Mouse (Mus musculus) ovary, adult 18-20 months (tissue): ENCODE measurements around the gene Plin1.

Experiments
- DNase-seq: peaks from one replicate; pipeline ENCODE4 v3.0.0; 2022; ENCODE audit warnings: low spot score, mixed read lengths

Gene Plin1

DNA sequence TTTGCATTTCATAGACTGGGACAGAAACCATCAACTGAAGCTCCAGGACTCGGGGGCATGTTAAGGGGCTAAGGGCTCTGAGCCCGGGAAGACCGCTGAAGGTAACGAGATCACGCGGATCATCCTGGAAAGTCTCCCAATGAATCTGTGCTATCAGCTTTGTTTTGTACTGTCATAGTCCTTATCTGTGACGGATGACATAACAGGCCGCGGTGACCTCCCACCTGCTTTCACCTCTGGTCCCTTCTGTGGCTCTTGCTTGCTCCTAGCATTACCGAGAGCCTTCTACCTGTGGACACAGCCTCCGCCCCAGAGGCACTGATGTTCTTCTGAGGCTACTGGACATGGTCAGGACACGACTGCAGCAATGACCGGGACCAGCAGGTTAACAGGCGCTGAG is 3.8 kb upstream of the Plin1 start:
- no peak for DNase-seq

DNA sequence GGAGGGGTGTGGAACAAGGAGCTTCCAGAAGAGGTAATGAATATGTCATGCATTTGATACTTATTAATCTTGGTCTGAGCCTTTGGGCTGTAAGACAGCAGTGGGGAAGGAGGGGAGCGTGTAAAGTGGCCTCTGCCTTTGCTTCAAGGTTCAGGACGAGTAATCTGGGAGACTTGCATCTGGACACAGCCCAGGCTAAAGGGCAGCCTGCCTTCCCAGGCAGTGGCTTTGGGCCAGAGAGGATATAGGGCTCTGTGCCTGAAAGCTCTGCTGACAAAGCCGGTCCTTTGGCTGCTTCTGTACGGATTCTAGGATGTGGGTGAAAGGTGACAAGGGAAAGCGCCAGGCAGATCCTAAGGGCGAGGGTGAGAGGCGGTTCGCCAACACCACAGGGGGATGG is 1.9 kb upstream of the Plin1 start:
- peak; percentile 75 for DNase-seq

DNA sequence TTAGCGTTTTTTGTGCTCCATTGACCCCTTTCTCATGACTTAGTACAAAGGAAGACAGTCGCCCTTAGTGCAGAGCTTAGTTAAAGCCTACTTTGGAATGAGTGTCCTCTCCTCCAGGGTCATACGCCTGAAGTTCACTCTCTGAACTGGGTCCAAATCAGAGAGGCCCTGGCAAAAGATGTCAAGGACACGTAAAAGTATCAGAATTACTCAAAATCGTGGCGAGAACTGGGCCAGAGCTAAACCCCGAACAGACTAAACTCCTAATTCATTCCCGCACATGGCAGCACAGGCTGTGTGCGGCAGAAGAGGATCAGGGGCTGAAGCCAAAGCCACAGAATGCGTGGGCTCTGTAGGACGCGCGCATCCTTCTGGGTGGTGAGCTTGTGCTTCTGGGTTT is 1.3 kb downstream of the Plin1 start:
- no peak for DNase-seq

DNA sequence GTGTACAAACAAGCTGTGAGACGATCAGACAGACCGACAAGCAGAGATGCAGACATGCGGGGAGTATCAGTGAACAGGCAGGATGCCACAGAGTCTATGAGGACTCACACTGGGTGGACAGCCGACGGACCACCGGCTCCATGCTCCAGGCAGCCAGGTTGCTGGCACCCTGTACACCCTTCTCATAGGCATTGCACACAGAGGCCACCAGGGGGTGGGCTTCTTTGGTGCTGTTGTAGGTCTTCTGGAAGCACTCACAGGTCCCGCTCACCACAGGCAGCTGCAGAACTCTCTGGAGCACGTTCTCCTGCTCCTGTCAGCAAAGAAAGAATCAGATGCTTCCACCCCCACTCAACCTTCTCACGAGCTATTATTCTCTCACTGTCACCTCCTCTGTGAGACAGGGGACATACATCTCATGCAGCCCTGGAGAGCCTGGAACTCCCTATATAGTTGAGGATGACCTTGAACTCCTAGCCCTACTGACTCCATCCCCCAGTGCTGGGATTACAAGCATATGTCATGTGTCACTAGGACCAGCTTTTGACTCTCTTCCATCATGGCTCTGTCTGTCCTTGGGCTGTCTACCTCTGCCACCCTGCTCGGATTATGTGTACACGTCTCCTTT is 2.8 kb downstream of the Plin1 start:
- no peak for DNase-seq

DNA sequence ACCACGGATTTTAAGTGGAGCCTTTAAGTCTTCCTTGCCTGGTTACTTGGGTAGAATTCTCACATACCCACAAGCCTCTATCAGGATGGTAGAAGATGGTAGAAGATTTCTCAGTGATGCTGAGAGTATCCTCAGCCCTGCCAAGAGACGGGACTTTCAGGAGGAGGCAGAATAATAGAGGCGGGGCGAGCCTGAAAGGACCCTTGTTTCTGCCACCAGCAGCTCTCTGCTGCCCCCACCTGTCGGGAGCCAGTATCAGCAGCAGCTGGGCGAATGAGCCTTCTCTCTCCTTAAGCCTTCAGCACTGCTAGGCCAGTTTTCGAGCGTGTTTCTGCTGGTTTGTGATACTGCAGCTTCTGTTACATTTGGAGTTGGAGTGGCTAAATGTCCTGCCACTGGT is 3.5 kb downstream of the Plin1 start:
- no peak for DNase-seq

DNA sequence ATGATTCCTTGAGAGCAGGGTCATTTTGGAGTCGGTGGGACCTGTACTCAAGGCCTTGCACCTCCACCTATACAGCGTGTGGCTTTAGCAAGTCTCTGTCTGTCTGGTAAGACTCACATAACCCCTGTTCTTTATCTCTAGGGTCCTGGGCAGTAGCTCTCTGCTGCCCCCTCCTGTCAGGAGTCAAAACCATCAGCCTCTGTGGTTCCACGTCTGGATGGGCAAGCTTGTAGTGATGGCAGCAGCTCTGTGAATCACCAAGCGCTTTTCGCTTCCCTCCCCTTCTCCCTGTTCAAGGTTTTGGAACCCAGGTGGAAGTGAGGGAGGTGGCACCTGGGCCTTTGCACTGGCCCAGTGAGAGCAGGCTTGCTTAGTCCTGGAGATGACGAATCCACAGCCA is 4.5 kb downstream of the Plin1 start:
- DNase-seq = no peak

DNA sequence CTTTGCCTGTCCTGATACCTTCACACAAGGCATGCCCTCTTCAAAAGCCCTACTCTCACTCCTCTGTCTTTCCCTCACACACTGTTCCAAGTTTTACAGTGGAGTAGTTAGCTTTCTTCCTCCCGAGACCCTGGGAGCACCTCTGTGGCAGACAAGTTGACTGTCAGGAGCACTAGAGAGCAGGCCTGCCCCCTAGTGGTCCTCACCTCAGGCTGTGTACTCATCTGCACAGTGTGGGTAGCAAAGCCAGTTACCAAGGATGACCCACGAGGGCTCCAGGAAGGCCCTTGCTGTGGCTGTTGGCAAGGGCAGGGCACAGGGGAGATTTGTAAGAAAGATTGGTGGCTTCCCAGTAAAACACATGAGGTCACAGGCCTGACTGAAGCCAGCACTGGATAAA is 5.6 kb downstream of the Plin1 start:
- DNase-seq = no peak

DNA sequence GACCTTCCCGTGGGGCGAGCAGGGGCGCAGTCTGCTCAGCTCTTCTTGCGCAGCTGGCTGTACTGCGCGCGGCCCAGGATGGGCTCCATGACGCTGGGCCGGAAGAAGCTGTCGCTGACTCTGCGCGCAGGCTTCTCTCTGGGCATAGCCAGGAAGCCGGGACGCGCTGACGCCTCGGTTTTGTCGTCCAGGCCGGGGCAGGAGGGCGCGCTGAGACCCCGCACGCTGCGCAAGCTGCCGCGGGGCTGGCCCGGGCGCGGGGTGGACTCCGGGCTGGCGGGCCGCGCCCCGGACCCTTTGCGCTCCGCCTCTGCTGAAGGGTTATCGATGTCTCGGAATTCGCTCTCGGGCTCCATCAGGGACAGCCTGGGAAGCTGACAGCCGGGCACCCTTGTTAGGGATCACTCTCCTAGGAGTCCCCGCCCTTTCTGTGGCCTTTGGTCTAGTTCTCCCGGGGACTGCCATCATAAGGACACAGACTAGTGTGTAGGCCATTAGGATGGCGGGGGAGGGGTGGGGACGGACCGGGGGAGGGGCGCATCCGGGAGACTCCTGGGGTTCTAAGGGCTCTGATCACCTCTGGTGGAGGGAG is 11.2 kb downstream of the Plin1 start:
- DNase-seq = peak; percentile 21

DNA sequence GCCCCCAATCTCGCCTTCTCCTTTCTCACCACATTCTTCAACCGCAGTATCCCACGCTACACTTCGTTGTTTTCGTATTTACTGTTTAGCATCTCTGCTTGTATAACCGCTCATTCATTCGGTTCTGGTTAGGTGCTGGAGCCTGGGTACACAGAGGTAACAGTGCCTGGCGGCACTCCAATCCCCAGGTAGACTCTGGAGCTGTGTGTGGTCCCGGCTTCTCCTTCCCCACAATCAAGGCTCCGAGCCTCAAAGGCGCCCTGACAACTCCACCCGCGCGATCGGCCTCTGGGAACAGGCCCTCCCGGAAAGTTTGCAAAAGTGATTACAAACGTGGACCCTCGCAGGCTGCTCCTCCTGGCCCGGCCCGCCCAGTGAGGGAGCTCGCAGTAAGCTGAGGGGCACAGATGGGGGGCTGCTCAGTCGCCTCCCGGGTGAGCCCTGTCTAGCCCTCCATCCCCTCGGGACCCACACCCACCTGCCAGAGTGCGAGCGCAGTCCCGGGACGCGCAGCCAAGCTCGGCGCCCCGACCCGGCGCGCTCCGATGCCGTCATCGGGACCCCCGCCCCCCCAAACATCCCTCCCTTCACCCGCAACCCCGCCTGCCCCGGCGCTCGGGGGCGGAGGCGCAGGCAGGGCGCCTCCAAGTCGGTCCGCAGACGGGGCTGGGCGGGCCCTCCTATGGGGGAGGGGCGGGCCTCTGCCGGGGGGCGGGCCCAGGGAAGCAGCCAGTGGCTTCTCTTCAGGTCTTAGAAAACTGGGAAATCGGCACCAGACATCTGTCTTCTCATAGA is 17.3 kb downstream of the Plin1 start, which contains the start of gene Kif7:
Kif7 (minus strand) TSS at position 534 of the 795 bp plus-strand sequence.
- DNase-seq = peak; percentile 82

DNA sequence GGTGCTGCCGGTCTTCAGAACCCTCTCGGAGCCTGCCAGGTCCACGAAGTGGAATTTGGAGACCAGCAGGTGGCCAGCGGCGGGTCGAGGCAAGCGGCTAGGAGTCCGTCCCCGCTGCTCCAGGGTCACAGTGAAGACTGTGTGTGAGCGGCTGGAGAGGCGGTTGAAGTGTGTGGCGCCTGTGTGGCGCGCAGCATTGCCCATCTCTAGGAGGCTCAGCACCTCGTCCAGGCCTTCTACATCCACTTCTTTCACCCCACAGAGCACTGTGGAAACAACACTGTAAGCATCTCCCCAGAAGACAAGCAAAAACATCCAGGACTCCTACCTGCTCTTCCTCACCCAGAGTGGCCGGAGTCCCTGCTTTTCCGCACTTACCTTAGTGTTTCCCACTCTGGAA is 21.9 kb downstream of the Plin1 start:
- DNase-seq = no peak

DNA sequence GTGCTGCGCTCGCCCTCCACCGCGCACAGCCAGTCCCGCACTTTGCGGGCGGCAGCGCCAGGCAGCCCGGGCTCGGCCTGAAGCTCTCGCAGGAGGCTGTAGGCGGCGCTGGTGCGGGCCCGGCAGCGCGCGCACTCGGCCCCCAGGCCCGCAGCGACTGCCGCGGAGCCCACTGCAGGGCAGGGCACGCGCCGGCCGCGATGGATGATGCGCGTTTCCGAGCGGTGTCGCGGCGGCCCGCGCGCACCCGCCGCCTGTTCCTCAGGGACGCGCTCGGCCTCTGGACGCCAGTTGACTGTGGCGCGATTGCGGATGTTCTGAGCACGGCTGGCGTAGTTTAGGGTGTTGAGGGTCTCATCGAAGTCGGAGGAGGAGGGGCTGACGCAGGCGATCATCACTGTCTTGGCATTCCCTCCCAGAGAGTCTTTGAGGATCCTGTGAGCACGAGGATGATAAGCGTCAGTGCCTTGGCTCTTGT is 22.5 kb downstream of the Plin1 start:
- no peak for DNase-seq

DNA sequence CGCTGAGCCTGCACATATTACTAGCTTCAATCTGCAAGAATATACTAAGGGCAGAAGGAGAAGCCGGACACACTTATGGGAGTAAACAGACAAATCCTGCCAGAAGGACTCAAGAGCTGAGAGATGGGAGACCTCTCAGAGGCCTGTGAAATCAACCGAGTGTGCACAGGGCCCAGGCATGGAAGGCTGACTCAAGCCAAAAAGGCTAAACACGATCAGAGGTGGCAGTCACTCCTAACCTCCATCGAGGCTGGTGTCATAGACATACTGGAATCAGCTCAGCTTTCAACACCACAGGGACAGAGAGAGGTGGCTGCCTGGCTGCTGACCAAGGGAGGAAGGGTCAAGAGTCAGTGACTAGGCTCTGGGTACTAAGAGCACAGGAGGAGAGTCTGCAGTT is 27.5 kb downstream of the Plin1 start:
- DNase-seq = no peak

DNA sequence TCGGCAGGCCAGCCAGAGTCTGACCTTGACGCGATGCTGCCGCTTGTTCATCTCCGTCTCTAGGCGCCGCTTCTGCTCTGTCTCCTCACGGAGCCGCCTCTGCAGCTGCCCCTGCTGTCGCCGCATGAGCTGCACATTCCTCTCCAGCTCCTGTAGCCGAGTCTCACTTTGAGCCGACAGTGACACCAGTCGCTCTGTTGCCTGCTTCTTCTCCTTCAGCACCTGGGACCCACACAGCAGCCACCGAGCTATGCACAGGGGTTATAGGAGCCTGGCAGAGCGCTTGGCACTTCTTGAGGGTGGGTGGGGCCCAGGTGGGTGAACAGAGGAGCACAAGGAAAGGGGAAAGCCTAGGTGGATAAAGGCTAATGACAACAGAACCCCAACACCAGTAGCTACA is 29.9 kb downstream of the Plin1 start:
- no peak for DNase-seq

DNA sequence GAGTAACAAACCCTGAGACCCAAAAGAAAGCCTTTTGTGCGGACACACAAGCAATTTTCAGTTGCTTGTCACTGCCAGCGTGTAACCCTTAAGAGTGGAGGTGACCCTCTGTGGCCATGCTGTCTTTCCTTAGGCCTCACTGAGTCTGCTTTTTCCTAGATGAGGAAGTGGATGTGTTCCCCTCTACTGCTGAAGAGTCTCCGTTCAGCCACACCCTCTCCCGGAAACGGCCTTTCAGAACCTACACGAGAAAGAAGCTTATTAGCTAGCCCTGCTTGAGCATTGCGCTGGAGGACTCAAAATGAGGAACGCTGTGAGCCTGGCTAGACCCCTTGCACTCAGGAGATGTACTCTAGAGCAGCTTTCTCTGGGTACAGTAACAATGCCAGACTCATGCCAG is 36.2 kb downstream of the Plin1 start:
- no peak for DNase-seq

DNA sequence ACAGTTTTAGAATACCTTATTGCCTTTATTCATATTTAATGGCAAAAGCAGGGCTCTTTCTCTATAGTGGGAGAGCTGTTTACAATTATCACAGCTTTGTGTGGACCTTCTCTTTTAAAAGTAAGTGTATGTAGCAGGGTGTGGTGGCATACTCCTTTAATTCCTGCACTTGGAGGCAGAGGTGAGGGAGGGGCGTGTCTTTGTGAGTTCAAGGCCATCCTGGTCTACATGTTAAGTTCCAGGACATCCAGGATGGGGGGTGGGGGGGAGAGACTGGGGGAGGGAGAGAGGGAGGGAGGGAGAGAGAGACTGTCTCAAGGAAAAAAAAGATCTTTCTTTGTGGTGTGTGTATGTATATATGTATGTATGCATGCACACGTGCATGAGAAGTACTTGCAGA is 52.5 kb downstream of the Plin1 start:
- DNase-seq = no peak

DNA sequence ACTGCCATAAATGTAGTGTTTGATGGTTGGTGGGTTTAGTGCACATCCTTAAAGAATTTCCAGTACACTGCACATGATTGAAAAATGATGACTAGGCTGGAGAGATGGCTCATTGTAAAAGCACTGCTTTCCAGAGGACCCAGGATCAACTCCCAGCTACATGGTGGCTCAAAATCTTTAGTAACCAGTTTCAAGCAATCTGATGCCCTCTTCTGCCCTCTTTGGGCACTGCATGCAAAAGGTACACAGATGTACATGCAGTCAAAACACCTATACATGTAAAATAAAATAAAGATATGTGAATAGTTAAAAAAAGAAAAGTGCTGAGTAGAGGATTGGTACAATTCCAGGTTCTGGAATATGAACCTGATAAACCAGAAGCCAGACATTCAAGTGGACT is 53.5 kb downstream of the Plin1 start:
- no peak for DNase-seq

DNA sequence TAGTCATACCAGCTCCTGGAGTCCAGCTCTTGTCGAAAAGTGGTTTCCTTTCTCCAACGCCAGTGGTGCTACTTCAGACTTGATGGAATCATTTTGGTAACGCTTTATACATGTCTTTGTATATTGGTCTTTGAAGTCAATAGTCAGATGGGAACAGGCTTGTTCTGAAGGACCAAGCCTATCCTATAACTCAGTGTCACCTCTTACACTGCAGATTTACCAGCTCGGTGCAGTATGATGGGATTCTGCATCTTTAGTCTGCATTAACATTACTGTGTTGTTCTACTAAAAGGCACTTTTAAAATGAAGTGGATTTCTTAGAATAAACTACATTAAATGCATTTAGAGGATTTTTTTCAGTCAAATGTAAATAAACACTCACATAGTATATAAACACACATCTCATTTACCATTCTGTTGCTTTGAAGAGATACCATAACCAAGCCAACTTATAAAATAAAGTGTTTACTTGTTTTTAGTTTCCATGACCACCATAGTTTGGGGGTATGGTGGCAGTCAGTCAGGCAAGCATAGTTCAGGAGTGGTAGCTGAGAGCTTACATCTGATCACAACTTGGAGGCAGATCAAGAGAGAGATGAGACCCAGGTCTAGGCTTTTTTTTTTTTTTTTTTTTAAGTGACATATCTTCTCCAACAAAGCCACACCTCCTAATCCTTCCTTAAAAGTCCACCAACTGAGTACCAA is 61.7 kb downstream of the Plin1 start:
- no peak for DNase-seq
